Comparison of ENCODE assay signal across 35 mouse cellular contexts in the genomic region with DNA sequence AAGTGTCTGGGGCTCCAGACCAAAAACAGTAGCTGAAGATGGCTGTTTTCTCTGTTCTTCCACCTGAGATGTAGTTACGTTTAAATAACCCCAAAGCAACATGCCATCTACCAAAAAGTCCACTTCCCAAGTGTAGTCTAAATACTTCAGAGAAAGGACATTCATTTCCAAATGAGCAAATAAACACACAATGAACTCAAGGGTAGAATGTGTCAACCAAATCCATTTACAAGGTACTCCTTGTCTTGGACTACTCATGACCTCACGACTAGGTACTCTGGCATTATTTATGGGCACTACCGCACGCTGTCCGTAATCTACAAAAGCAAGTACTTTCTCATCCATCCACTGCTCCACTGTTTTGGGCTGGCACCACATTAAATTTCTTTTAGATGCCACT.
"Had no signal": no experiment of that assay in that cellular context is flagged by ENCODE, and none has a peak within 500 bp of the region (broad histone marks: within the 10 kb centered on the region; RNA-seq: fewer than 3 reads in every experiment).

No protein-coding gene starts in this region.

- H3K9me3 ChIP-seq: heart, embryonic 10.5 days; heart, embryonic 12.5 days; heart, embryonic 13.5 days; heart, embryonic 15.5 days; hindbrain, embryonic 10.5 days; hindbrain, embryonic 12.5 days; hindbrain, embryonic 13.5 days; hindbrain, embryonic 15.5 days; intestine, embryonic 15.5 days; kidney, embryonic 15.5 days had no signal

- H3K9ac ChIP-seq: heart, embryonic 12.5 days; heart, embryonic 13.5 days; heart, embryonic 15.5 days; hindbrain, embryonic 12.5 days; hindbrain, embryonic 13.5 days; hindbrain, embryonic 14.5 days; hindbrain, embryonic 15.5 days; intestine, embryonic 15.5 days; kidney, embryonic 15.5 days had no signal

- DNase-seq: heart, adult 2 months; heart, postnatal 10 days; heart, postnatal 14 days; heart, postnatal 36 days; heart, postnatal 4 days; kidney, adult 11 months; kidney, adult 18-20 months; kidney, adult 2 months; kidney, adult 8-10 months; kidney, adult 9 months; kidney, postnatal 10 days; kidney, postnatal 14 days; kidney, postnatal 25 days; kidney, postnatal 36 days; kidney, postnatal 4 days; layer of hippocampus, adult 9-11 months had no signal

- H3K4me1 ChIP-seq: heart, embryonic 10.5 days; heart, embryonic 12.5 days; heart, embryonic 13.5 days; heart, embryonic 15.5 days; hindbrain, embryonic 10.5 days; hindbrain, embryonic 12.5 days; hindbrain, embryonic 13.5 days; hindbrain, embryonic 15.5 days; intestine, embryonic 15.5 days; kidney, embryonic 15.5 days had no signal

- H3K36me3 ChIP-seq: heart, embryonic 10.5 days; heart, embryonic 12.5 days; heart, embryonic 13.5 days; heart, embryonic 15.5 days; hindbrain, embryonic 10.5 days; hindbrain, embryonic 12.5 days; hindbrain, embryonic 13.5 days; hindbrain, embryonic 15.5 days; intestine, embryonic 15.5 days; kidney, embryonic 15.5 days had no signal

- ATAC-seq: hindbrain, embryonic 16.5 days; hindbrain, postnatal 0 days; inflammation-experienced regulatory T-cells, adult 6 months; intestine, embryonic 15.5 days; intestine, embryonic 16.5 days; intestine, postnatal 0 days had no signal

- H3K27ac ChIP-seq: heart, adult 2 months; heart, embryonic 10.5 days; heart, embryonic 13.5 days; heart, embryonic 15.5 days; hindbrain, embryonic 10.5 days; hindbrain, embryonic 12.5 days; hindbrain, embryonic 13.5 days; hindbrain, embryonic 14.5 days; hindbrain, embryonic 15.5 days; hindbrain, postnatal 0 days; intestine, embryonic 15.5 days; kidney, embryonic 15.5 days; kidney, postnatal 0 days; layer of hippocampus, adult 2 months had no signal

- H3K4me3 ChIP-seq: heart, adult 2 months; heart, embryonic 10.5 days; heart, embryonic 12.5 days; heart, embryonic 13.5 days; heart, embryonic 15.5 days; hindbrain, embryonic 10.5 days; hindbrain, embryonic 12.5 days; hindbrain, embryonic 13.5 days; hindbrain, embryonic 15.5 days; intestine, embryonic 15.5 days; kidney, embryonic 15.5 days; layer of hippocampus, adult 2 months had no signal

- H3K4me2 ChIP-seq: heart, embryonic 11.5 days; heart, embryonic 12.5 days; heart, embryonic 13.5 days; heart, embryonic 15.5 days; hindbrain, embryonic 12.5 days; hindbrain, embryonic 13.5 days; hindbrain, embryonic 14.5 days; hindbrain, embryonic 15.5 days; intestine, embryonic 15.5 days; kidney, embryonic 15.5 days had no signal

- H3K27me3 ChIP-seq: heart, embryonic 12.5 days; heart, embryonic 13.5 days; heart, embryonic 15.5 days; hindbrain, embryonic 12.5 days; hindbrain, embryonic 13.5 days; hindbrain, embryonic 15.5 days; intestine, embryonic 15.5 days; kidney, embryonic 15.5 days had no signal
